Mouse (Mus musculus) cerebellum, adult 2 months (tissue): Measurements from ENCODE around the gene Syna. TPM values are rescaled to one million over a fixed set of nuclear protein-coding genes. Genes with fewer than 3 reads are reported as not detected.

ENCODE experiments used
- DNase-seq, 2 experiments: peaks; one replicate each; pipeline ENCODE4 v3.0.0; 2021
- H3K27ac ChIP-seq: fragments of 200-500 bp; 2 replicates; pipeline ENCODE4 v1.5.1; 2012; ENCODE audit warnings: low read length, control low read depth, inconsistent platforms; ENCODE audit not compliant: insufficient read depth
- H3K27me3 ChIP-seq: fragments of 200-500 bp; 2 replicates; pipeline ENCODE4 v1.6.1; 2012; ENCODE audit warnings: inconsistent platforms, mild to moderate bottlenecking, low read length, moderate library complexity; ENCODE audit not compliant: control insufficient read depth, insufficient read depth
- H3K4me1 ChIP-seq: fragments of 200-500 bp; 2 replicates; pipeline ENCODE4 v1.6.1; 2011; ENCODE audit warnings: low read length; ENCODE audit not compliant: control insufficient read depth, insufficient read depth
- H3K4me3 ChIP-seq: fragments of 200-500 bp; replicated peaks from 2 replicates; pipeline ENCODE3; 2011; ENCODE audit warnings: mild to moderate bottlenecking, low read depth, low read length, control low read depth; ENCODE audit not compliant: insufficient read depth
- CTCF ChIP-seq: fragments of 200-500 bp; IDR thresholded peaks from 2 replicates; pipeline ENCODE4 v1.5.1; 2011; ENCODE audit warnings: low read depth, mild to moderate bottlenecking, control low read depth, low read length, moderate library complexity, borderline replicate concordance; ENCODE audit not compliant: insufficient read depth
- POLR2A ChIP-seq: fragments of 200-500 bp; IDR thresholded peaks from 2 replicates; pipeline ENCODE4 v1.6.1; 2011; ENCODE audit warnings: low read length, control low read depth, borderline replicate concordance; ENCODE audit not compliant: insufficient read depth
- WGBS: fragments of 180-500 bp; shearing (Covaris S2); methylation state at CpG from one replicate; pipeline ENCODE4 v1.1.7; 2018; 5-methylcytosine and 5-hydroxymethylcytosine counted together
- polyA plus RNA-seq: library from polyadenylated mRNA; depleted of rRNA; stranded (reverse); fragments of >200 nt; gene quantifications from 2 replicates; pipeline ENCODE4 v1.2.3, GENCODE M21; 2012

Gene Syna
- polyA plus RNA-seq, 1 experiment = 0.05 TPM

DNA sequence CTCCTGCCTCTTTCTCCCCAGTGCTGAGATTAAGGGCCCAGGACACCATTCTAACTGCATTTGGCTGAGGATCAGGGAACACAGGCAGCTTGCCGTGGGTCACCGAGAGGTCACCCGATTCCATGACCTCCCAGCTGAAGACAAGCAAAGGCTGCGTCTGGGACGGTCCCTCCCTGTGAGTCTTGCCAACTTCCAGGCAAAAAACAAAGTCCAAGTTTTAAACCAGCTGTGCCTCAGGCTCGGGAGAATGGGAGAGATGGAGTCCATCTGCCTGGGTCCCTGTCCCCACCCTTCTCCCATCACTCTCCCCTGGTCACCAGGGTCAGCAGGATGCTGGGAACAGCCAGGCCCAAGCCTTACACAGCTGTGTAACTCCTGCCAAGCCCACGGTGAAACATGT is 18.3 kb downstream of the Syna start:
- H3K27me3 ChIP-seq = no peaks in the 10 kb centered on the region
- no peak overlapping the region for H3K27ac ChIP-seq
- H3K4me1 ChIP-seq = peaks cover 21% of the 10 kb centered on the region
- 52% methylated on average over 7 of the region's 7 CpGs for WGBS
- TF ChIP-seq POLR2A (no peak), CTCF (no peak)
- no peak overlapping the region for H3K4me3 ChIP-seq
- no peak for DNase-seq

- DNase-seq = peak in 1 of 2 experiments; percentile 28
- WGBS = 43% methylated on average over 6 of the region's 6 CpGs
- TF ChIP-seq POLR2A (no peak), CTCF (no peak)
- peaks cover 21% of the 10 kb centered on the region for H3K4me1 ChIP-seq
- no peak overlapping the region for H3K27ac ChIP-seq
- no peak overlapping the region for H3K4me3 ChIP-seq
- H3K27me3 ChIP-seq = no peaks in the 10 kb centered on the region
Measured at GRCm38 (mm10) chr5:134540881-134541280, 19.1 kb downstream of the Syna start.

DNA sequence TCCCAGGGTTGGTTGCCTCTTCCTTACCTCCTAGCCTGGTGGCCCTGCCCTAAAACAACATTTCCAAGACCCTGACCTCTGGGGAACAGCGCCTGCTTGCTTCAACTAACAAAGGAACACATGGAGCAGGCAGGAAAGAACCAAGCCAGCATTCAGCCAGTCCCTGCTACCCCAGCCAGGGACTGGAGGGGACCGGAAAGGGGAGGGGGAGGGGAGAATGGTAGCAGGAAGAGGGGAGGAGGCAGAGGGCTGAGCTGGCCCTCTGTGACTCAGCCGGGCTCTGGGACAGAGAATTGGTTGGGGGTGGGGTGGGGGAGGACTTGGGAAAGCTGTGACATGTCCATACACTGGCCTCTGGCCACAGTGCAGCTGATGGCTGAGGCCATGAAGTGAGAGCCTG is 20.1 kb downstream of the Syna start:
- Histone ChIP-seq H3K4me3 (no peak overlapping the region), H3K4me1 (peaks cover 21% of the 10 kb centered on the region), H3K27ac (no peak overlapping the region), H3K27me3 (no peaks in the 10 kb centered on the region)
- TF ChIP-seq POLR2A (no peak), CTCF (no peak)
- 18% methylated on average over 3 of the region's 3 CpGs for WGBS
- peak in 1 of 2 experiments; percentile 50 for DNase-seq

GRCm38 (mm10) chr5:134536036-134536435 is 23.9 kb downstream of the Syna start:
- no peaks in the 10 kb centered on the region for H3K27me3 ChIP-seq
- H3K4me1 ChIP-seq = peaks cover 19% of the 10 kb centered on the region; the same call in 1 of the 2 replicates
- WGBS = 85% methylated on average over 6 of the region's 6 CpGs
- H3K27ac ChIP-seq = no peak overlapping the region
- H3K4me3 ChIP-seq = no peak overlapping the region
- no peak for DNase-seq
- no peak for TF ChIP-seq POLR2A
- TF ChIP-seq CTCF = no peak

DNA sequence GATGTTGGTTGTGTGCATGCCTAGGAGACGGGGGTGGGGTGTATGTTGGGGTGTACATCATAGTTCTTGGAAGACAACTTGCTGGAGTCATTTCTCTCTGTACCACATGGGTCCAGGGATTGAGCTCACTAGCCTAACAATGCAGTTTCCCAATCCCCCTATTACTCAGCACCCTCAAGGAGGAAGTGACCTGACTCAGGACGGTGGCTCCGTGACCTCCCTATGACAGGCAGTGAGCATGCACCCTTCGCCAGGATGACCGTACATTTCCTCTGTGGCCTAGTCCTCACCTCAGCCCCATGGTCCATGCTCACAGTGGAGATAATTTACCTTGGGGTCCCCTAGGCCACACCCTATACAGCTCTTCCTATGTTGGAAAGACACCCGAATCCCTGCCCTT is 27.6 kb downstream of the Syna start:
- no peak for DNase-seq
- Histone ChIP-seq H3K27me3 (no peaks in the 10 kb centered on the region), H3K4me1 (peaks cover 19% of the 10 kb centered on the region), H3K27ac (no peak overlapping the region), H3K4me3 (no peak overlapping the region)
- TF ChIP-seq POLR2A (no peak), CTCF (no peak)
- 98% methylated on average over 6 of the region's 6 CpGs for WGBS

DNA sequence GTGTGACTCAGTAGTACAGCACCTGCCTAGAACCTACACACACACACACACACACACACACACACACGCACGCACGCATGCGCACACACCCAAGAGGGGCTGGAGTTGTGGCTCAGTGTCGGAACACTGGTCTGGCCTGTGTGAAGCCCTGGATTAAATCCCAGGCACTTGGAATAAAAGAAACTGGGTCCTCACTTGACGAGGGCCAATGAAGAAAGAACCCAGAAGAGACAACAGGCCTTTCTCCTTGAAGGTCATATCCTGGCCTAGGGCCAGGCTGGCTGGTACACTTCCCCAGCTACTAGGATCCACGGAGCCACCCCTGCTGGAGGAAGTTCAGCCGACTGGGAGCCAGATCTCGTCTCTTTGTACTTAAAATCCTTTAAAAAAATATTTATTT is 28.4 kb downstream of the Syna start:
- no peak overlapping the region for H3K27ac ChIP-seq
- TF ChIP-seq CTCF (no peak), POLR2A (no peak)
- 42% methylated on average over 9 of the region's 9 CpGs for WGBS
- no peak overlapping the region for H3K4me3 ChIP-seq
- peaks cover 19% of the 10 kb centered on the region for H3K4me1 ChIP-seq
- DNase-seq = peak in 1 of 2 experiments; percentile 51
- H3K27me3 ChIP-seq = no peaks in the 10 kb centered on the region

DNA sequence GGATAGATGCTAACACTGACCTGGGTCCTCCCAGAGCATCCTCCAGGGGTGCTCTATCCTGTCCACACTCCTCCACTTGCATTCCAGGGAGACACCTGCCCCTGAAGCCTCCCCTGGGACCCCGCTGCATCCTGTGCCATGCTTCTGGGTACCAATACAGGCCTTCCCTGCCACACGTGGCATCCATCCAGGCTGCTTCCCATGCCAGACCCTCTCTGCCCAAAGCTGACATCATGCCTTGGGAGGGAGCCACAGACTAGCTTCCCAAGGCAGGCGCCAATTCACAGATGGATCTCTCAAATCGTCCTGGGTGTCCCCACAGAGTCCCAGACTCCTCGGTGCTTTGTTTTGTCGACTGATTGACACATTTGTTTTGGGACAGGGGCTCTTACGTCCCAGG is 29.1 kb downstream of the Syna start:
- 6% methylated on average over 7 of the region's 7 CpGs for WGBS
- no peak for TF ChIP-seq CTCF
- no peak for TF ChIP-seq POLR2A
- no peaks in the 10 kb centered on the region for H3K27me3 ChIP-seq
- peak; percentile 96 to 97 for DNase-seq
- no peak overlapping the region for H3K27ac ChIP-seq
- peaks cover 23% of the 10 kb centered on the region for H3K4me1 ChIP-seq
- no peak overlapping the region for H3K4me3 ChIP-seq

- no peak for TF ChIP-seq POLR2A
- no peak for TF ChIP-seq CTCF
Measured at GRCm38 (mm10) chr5:134528488-134528887, 31.5 kb downstream of the Syna start.

GRCm38 (mm10) chr5:134525971-134526711 is 33.8 kb downstream of the Syna start:
- Histone ChIP-seq H3K4me1 (peaks cover 19% of the 10 kb centered on the region), H3K27me3 (no peaks in the 10 kb centered on the region), H3K4me3 (no peak overlapping the region), H3K27ac (no peak overlapping the region)
- WGBS = 66% methylated on average over 15 of the region's 15 CpGs
- DNase-seq = peak; percentile 67 to 80
- TF ChIP-seq CTCF (peak; percentile 15; the same call in 1 of the 2 replicates), POLR2A (no peak)

More at GRCm38 (mm10) chr5:134528488-134528887, 31.5 kb downstream of the Syna start:
- Histone ChIP-seq H3K27ac (no peak overlapping the region), H3K27me3 (no peaks in the 10 kb centered on the region), H3K4me1 (peaks cover 25% of the 10 kb centered on the region), H3K4me3 (no peak overlapping the region)
- 52% methylated on average over 9 of the region's 9 CpGs for WGBS
- no peak for DNase-seq
